Mouse (Mus musculus) small intestine, adult 2 months (tissue): Measurements from ENCODE around the gene Gm29797.

Experiments
- CTCF ChIP-seq: fragments of 200-500 bp; IDR thresholded peaks from 2 replicates; pipeline ENCODE4 v1.5.1; 2012; ENCODE audit warnings: low read depth, mild to moderate bottlenecking, control low read depth, inconsistent platforms, low read length, moderate library complexity, mixed read lengths; ENCODE audit not compliant: insufficient replicate concordance, insufficient read length; ENCODE audit errors: extremely low read depth
- POLR2A ChIP-seq: fragments of 200-500 bp; IDR thresholded peaks from 2 replicates; pipeline ENCODE4 v1.6.1; 2012; ENCODE audit warnings: low read depth, mild to moderate bottlenecking, control low read depth, inconsistent platforms, low read length, moderate library complexity

DNA sequence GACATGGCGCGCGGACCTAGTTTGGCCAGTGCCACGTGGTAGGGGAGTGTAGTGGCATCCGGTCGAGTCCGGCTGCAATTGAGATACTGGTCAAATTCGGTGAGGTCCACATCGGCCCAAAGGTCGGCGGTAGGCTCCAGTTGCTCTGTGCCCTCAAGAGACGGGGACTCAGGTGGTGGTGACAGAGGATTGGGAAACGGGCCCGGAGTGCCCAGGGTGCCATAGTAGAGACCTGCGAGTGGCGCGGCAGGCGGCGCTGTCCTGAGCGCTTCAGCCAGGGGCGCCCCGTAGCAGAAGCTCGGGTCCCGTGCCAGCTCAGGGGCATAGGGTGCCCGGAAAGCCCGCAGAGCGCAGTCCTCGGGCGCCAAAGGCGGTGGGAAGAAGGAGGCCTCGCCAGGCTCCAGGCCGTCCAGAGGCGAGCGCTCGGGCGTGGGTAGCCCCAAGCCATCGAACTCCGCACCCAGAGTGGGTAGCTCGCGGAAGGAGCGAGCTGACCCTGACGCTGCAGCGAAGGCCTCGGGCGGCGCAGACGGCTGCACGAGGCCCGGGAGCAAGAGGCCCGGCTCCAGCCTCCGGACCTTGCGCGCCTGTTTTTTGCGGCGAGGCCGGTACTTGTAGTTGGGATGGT is 13.6 kb downstream of the Gm29797 start:
- TF ChIP-seq CTCF (no peak), POLR2A (no peak)
